Mouse (Mus musculus) layer of hippocampus, adult 2 months (tissue): ENCODE measurements around the gene Zc3h12c. TPM values are rescaled to one million over a fixed set of nuclear protein-coding genes. Genes with fewer than 3 reads are reported as not detected.
"Not testable (repeated sequence)": the region's sequence is repeated elsewhere in the genome, so short reads cannot be mapped to it uniquely, and the experiment has no call there.

Experiments used
- DNase-seq, 2 experiments: peaks; one replicate each; pipeline ENCODE4 v3.0.0; 2022; ENCODE audit warnings: low spot score in 2 of 2
- H3K27ac ChIP-seq: fragments of 200-600 bp; 2 replicates; pipeline ENCODE4 v1.8.1; 2022
- H3K4me3 ChIP-seq: fragments of 200-600 bp; 2 replicates; pipeline ENCODE4 v1.8.1; 2022; ENCODE audit warnings: mild to moderate bottlenecking
- CTCF ChIP-seq: fragments of 200-600 bp; conservative IDR thresholded peaks from 2 replicates; pipeline ENCODE4 v1.8.1; 2022; ENCODE audit warnings: antibody characterized with exemption, mild to moderate bottlenecking, moderate library complexity
- microRNA-seq, 2 experiments: library from miRNA; unstranded; fragments of <30 nt; microRNA quantifications; one replicate each; pipeline ENCODE4 v1.2.0; 2021
- total RNA-seq, 2 experiments: library from RNA; stranded (reverse); gene quantifications; 2 replicates each; pipeline ENCODE4 v1.2.3; 2021

The Zc3h12c gene
- total RNA-seq, 2 experiments from 2014 or later = 11.5 to 11.8 TPM

- Histone ChIP-seq H3K4me3 (no peak overlapping the region), H3K27ac (no peak overlapping the region)
- TF ChIP-seq CTCF = no peak
- no peak for DNase-seq
Observed at GRCm38 (mm10) chr9:52082414-52082813, 86.0 kb downstream of the Zc3h12c start.

GRCm38 (mm10) chr9:52081979-52082378 is 86.4 kb downstream of the Zc3h12c start:
- DNase-seq = no peak
- Histone ChIP-seq H3K4me3 (no peak overlapping the region), H3K27ac (no peak overlapping the region)
- no peak for TF ChIP-seq CTCF

- H3K4me3 ChIP-seq = no peak overlapping the region
- TF ChIP-seq CTCF = no peak
- no peak for DNase-seq
- no peak overlapping the region for H3K27ac ChIP-seq
Observed at GRCm38 (mm10) chr9:52077692-52078091, 90.7 kb downstream of the Zc3h12c start.

GRCm38 (mm10) chr9:52076089-52076488 is 92.3 kb downstream of the Zc3h12c start:
- H3K27ac ChIP-seq = no peak overlapping the region
- no peak for DNase-seq
- no peak for TF ChIP-seq CTCF
- H3K4me3 ChIP-seq = no peak overlapping the region

GRCm38 (mm10) chr9:52072202-52072601 is 96.2 kb downstream of the Zc3h12c start:
- Histone ChIP-seq H3K4me3 (no peak overlapping the region), H3K27ac (no peak overlapping the region)
- peak in 1 of 2 experiments; percentile 22 for DNase-seq
- TF ChIP-seq CTCF = peak; percentile 76

- DNase-seq, H3K27ac ChIP-seq, H3K4me3 ChIP-seq: not testable (repeated sequence)
Observed at GRCm38 (mm10) chr9:52071352-52071751, 97.0 kb downstream of the Zc3h12c start.

GRCm38 (mm10) chr9:52070052-52070451 is 98.3 kb downstream of the Zc3h12c start:
- no peak for DNase-seq
- Histone ChIP-seq H3K27ac (no peak overlapping the region), H3K4me3 (no peak overlapping the region)
- no peak for TF ChIP-seq CTCF

Small RNAs within 50 kb of the gene (microRNA-seq; reads per million reads assigned to microRNA genes)
- gene Gm27686 (0 reads per million in 2 experiments), gene Mir6244 (0 reads per million in 2 experiments)

Other genes starting within 250 kb of the Zc3h12c start
- gene Fdx1, start 205.0 kb downstream of the Zc3h12c start, total RNA-seq = 10 to 100 TPM; 17.1 to 18.7 TPM
- gene Rdx, start 121.4 kb downstream of the Zc3h12c start, total RNA-seq = 10 to 100 TPM; 49.9 to 51.2 TPM